Mouse (Mus musculus) layer of hippocampus, postnatal 14 days (tissue): ENCODE data around the gene Patl2. TPM values are rescaled to one million over a fixed set of nuclear protein-coding genes. Genes with fewer than 3 reads are reported as not detected.

ENCODE experiments used
- DNase-seq, 2 experiments: peaks; one replicate each; pipeline ENCODE4 v3.0.0; 2021 to 2022; ENCODE audit warnings: low spot score in 2 of 2, mixed read lengths in 1 of 2
- total RNA-seq, 2 experiments: library from RNA; stranded (reverse); gene quantifications; 2 replicates each; pipeline ENCODE4 v1.2.3; 2021

Gene Patl2
- total RNA-seq, 2 experiments from 2014 or later = 0.26 TPM; not detected in 1

DNA sequence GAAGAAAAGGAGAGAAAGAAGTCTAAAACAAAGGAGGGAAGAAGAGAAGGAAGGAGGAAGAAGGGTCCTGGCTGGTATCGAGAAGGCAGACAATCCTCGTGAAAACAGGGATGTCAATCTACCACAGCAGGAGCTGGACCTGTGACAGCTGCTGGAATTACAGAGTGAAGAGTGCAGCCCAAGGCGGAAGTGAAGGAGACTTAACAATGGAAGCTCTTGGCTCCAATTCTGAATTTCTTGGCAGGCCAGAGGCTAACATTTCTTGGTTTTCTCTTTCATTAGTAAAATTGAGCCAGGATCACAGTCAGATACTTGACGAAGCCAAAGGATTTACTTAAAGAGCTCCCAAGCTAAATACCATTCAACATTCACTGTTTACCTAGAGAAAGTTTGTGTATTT lies 99.5 kb downstream of the Patl2 start:
- no peak for DNase-seq

DNA sequence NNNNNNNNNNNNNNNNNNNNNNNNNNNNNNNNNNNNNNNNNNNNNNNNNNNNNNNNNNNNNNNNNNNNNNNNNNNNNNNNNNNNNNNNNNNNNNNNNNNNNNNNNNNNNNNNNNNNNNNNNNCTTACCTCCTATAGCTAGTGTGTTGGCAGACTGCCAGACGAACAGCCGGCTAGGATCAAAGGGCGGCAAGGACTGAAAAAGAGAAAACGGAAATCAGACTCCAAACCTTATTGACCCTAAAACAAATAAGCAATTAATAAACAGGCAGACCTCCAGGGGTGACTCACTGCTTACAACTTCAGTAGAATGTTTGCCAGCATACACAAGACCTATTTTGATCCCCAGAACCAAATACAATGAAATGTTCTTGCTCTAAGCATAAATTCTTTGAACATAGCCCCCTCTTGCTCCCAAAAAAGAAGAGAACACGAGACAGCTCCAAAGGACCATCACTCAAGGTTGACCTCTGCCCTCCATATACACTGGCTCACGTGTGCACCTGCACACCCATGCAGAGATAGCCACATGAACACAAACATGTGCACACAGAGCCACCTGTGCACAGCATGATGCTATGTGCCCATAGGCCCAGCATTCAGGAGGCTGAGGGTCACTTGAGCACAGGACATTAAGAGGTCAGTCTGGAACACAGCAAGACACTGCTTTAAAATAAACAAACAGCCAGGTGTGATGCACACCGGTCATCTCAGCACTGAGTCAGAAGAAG lies 104.1 kb downstream of the Patl2 start:
- no peak for DNase-seq

Other genes starting within 250 kb of the Patl2 start
- 10 to 100 TPM; 30.3 to 33.4 TPM for gene Ctdspl2, start 230.2 kb downstream of the Patl2 start, total RNA-seq
- gene Mageb3, start 230.1 kb downstream of the Patl2 start, total RNA-seq = under 1 TPM; 0.23 to 0.48 TPM
- 10 to 100 TPM; 21.0 to 21.3 TPM for gene Eif3j1, start 157.6 kb downstream of the Patl2 start, total RNA-seq
- gene Spg11, start 67.8 kb downstream of the Patl2 start, total RNA-seq = 10 to 100 TPM; 17.3 to 19.7 TPM
- 10 to 100 TPM; 70.8 to 93.3 TPM for gene B2m, start 38.5 kb downstream of the Patl2 start, total RNA-seq
- not detected for gene Trim69, start 25.5 kb downstream of the Patl2 start, total RNA-seq
- not detected for gene Terb2, start 83 bp upstream of the Patl2 start, total RNA-seq
- gene Sord, start 48.6 kb upstream of the Patl2 start, total RNA-seq = 10 to 100 TPM; 12.2 to 13.4 TPM
- gene Duox2, start 112.3 kb upstream of the Patl2 start, total RNA-seq = under 1 TPM in 1 of 2 experiments, not detected in 1; 0.09 TPM
- gene Duoxa2, start 112.7 kb upstream of the Patl2 start, total RNA-seq = not detected
- not detected for gene Duoxa1, start 127.5 kb upstream of the Patl2 start, total RNA-seq
- gene Duox1, start 129.5 kb upstream of the Patl2 start, total RNA-seq = not detected
- gene Shf, start 183.0 kb upstream of the Patl2 start, total RNA-seq = 10 to 100 TPM; 57.5 to 65.2 TPM
- not detected for gene Slc28a2, start 240.3 kb upstream of the Patl2 start, total RNA-seq